Mouse (Mus musculus) adrenal gland, postnatal 36 days (tissue): ENCODE measurements around the gene Gm10491. TPM values are rescaled to one million over a fixed set of nuclear protein-coding genes. Genes with fewer than 3 reads are reported as not detected.
"Not testable (repeated sequence)": the region's sequence is repeated elsewhere in the genome, so short reads cannot be mapped to it uniquely, and the experiment has no call there.

Source experiments
- DNase-seq, 2 experiments: peaks; one replicate each; pipeline ENCODE4 v3.0.0; 2021; ENCODE audit warnings: mixed read lengths in 1 of 2
- long read RNA-seq, 2 experiments: library from polyadenylated mRNA; stranded (forward); transcript quantifications; one replicate each; pipeline ENCODE4 v2.0.0; 2021; ENCODE audit warnings: borderline sequencing depth in 2 of 2
- total RNA-seq, 2 experiments: library from RNA; stranded (reverse); gene quantifications; 2 replicates each; pipeline ENCODE4 v1.2.3; 2021

The Gm10491 gene
- total RNA-seq = not detected
- long read RNA-seq, experiment 1, partial matches to known transcripts = 0 of 1 reads
- long read RNA-seq, experiment 1, other reads (novel, unspliced or antisense) = 1 of 1 reads
- long read RNA-seq, experiment 2 = 0 reads

DNA sequence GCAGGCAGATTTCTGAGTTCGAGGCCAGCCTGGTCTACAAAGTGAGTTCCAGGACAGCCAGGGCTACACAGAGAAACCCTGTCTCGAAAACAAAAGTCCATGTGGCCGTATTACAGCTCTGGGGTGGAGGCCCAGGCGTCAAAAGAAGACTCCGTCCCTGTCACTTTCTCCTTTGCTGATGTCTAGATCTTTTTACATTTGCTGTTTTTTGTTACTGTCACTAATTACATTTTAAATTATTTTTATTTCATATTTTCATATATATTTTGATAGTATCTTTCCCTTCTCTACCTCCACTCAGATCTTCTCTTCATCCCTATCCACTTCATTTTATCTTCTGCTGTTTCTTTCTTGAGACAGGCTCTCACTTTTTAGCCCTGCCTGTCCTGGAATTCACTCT lies at the start of gene Gm10491:
Gm10491 (minus strand) TSS at position 101 of the 400 bp plus-strand sequence.
- no peak for DNase-seq

DNA sequence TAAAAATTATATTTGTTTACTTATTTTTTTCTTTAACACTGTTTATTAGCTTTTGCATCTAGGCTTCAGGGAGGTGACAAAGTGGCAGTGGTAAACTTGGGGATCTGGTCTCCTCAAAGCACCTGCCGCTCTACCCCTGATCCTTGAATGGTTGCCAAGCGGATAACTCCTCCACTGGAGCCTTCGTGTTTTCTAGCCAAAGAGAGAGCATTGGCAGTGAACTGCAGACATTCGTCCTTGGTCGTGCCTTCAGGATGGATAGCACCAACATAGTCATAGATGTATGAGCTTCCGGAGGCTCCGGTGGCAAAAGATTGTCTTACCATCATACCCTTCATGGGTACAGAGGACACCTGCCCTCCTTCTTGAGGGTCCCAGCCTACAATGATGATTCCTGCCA lies 42.5 kb upstream of the Gm10491 start:
- DNase-seq = peak; percentile 28 to 30

DNA sequence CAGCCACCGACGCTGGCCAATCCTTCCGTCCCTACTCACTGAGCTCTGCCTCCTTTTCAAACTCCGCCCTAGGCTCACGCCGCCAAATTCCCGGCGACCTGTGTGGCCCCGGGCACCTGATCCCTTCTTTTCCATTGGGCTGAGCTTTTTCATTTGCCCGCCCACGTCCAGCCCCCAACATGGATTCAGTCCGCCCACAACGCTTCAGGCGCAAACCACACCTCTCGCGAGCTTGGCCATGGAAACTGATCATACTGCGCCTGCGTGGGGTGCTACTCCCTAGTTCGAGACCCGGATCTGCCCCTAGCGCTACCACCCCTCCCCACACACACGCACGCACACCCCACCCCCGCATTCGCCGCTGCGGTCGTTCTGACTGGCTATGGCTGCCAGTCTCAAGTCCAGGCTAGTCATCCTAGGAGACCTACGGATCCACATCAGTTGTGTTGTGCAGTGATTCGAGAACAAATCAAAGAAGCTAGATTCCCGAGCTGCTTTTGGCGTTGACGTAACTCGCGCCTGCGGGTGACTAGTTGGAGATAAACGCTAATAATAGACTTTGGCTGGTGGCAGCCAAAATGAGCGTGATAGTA lies 40.4 kb upstream of the Gm10491 start:
- DNase-seq = peak; percentile 93

GRCm38 (mm10) chrX:7947108-7947899 lies 39.7 kb upstream of the Gm10491 start, which contains the start of gene Hdac6:
Gene Hdac6 (minus strand): TSS chrX:7947889.
- peak in 1 of 2 experiments; percentile 14 for DNase-seq

GRCm38 (mm10) chrX:7945618-7946017 lies 38.0 kb upstream of the Gm10491 start:
- DNase-seq = no peak

- no peak for DNase-seq
Observed at GRCm38 (mm10) chrX:7937667-7938066, 30.0 kb upstream of the Gm10491 start.

DNA sequence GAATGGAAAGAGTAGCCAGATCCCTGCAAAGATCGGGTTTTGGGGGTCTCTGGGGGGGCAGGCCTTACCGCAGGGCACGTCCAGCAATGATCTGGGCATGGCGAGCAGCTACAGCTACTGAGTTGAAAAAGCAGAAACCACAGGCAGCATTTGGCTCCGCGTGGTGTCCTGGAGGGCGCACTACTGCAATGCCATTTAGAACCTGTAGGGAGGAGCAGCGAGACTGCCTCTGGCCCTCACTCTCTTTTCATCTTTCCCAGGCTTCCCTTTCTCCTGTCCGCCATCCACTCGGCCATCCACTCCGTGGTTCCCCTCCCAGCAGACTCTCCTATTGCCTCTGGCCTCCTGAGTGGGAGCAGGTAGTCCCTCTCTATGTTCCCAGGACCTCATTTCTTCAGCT lies 29.2 kb upstream of the Gm10491 start:
- DNase-seq = no peak

DNA sequence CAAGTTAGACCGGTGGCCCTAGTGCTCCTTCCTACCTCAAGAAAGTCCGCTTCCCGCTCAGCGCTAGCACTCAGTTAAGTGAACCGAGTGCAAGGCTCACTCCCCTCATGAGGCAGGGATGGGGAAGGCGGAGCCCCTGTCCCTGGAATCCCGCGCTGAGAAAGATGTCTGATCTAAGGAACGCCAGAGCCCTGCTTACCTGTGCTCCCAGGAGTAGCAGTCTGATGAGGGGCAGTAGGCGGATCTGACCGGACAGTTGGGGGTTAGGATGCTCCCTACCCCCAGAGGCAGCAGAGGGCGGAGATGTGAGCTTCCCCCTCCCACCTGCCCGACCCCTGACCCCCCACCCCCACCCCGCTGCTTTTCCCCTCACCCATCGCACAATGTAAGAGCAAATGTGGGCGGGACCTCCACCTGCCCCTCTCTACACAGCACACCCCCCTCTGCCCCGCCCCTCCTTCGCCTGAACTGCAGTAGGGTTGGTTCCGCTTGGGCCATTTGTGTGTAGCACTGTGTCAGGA lies 20.7 kb upstream of the Gm10491 start, which contains the start of gene Eras:
Eras (minus strand) TSS at position 338 of the 521 bp plus-strand sequence.
- no peak for DNase-seq

DNA sequence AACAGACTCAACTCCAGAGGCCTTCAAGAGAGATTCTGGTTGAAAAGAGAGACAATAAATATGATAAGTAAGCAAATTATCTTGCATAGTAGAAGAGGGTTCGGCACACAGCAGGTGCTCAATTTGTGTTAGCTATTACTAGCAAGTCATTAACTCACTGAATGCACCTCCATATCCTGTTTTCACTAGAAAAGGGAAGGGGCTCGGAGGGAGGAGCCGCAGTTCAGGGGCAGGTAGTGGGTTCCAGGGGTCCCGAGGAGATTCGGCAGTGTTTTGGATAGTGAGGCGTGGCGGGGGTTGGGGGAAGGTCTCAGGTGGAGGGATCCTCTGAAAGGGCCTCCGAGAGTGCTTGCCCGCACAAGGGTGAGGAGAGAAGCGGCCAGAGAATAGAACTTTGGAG lies 19.5 kb upstream of the Gm10491 start:
- DNase-seq = no peak

GRCm38 (mm10) chrX:7926266-7926665 lies 18.6 kb upstream of the Gm10491 start:
- DNase-seq = no peak

DNA sequence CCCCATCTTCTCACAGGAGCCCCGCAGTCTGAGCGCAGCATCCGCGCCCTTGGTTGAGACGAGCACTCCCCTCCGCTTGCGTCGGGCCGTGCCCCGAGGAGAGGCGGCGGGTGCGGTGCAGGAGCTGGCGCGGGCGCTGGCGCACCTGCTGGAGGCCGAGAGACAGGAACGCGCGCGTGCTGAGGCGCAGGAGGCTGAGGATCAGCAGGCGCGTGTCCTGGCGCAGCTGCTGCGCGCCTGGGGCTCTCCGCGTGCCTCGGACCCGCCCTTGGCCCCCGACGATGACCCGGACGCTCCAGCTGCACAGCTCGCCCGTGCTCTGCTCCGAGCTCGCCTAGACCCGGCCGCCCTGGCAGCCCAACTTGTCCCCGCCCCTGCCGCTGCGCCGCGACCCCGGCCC lies 14.4 kb upstream of the Gm10491 start:
- peak in 1 of 2 experiments; percentile 19 for DNase-seq

DNA sequence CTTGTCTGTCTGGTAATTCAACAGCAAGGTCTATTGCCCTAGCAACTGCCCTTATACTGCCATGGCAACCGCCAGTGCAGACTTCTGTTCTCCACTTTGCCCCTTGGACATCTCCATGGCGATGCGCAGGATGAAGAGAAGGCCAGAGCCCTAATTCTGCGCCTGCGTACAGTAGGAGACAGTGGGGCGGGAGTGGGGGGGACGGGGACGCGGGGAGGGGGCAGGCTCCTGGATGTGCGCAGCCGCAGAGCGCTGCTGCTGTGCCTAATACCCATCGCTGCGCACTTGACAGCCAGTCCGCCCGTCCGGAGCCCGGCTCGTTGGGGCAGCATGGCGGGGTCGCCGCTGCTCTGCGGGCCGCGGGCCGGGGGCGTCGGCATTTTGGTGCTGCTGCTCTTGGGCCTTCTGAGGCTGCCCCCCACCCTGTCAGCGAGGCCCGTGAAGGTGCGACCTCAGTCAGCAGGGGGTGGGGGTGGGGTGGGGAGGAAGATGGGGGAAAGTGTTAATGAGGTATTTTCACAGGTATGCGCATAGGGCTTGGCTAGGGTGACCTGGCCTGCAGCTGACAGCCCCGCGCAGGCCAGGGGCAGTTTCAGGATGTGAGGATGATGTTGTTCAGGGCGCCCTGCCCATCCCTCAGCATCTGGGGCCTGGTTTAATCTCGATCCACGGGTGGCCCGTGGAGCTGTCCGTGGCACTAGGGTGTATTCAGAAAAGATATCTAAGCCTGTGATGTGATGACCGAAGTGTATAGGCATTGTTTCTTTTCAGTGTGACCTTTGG lies 12.2 kb upstream of the Gm10491 start, which contains the start of gene Pcsk1n:
Pcsk1n (plus strand) TSS at position 222 of the 783 bp plus-strand sequence.
- DNase-seq = peak in 1 of 2 experiments; percentile 17

DNA sequence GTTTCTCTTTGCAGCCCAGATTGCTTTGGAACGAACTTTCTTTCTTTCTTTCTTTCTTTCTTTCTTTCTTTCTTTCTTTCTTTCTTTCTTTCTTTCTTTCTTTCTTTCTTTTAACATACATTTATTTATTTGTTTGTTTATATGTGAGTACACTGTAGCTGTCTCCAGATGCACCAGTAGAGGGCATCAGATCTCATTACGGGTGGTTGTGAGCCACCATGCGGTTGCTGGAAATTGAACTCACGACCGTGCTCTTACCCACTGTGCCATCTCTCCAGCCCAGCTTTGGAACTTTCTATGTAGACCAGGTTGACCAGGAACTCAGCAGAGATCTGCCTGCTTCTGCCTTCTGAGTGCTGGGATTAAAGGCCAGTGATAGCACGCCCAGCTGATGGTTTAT lies 10.3 kb upstream of the Gm10491 start:
- DNase-seq = not testable (repeated sequence)

GRCm38 (mm10) chrX:7915669-7916068 lies 8.0 kb upstream of the Gm10491 start:
- peak; percentile 44 to 46 for DNase-seq

GRCm38 (mm10) chrX:7910473-7910872 lies 2.8 kb upstream of the Gm10491 start:
- peak in 1 of 2 experiments; percentile 29 for DNase-seq

DNA sequence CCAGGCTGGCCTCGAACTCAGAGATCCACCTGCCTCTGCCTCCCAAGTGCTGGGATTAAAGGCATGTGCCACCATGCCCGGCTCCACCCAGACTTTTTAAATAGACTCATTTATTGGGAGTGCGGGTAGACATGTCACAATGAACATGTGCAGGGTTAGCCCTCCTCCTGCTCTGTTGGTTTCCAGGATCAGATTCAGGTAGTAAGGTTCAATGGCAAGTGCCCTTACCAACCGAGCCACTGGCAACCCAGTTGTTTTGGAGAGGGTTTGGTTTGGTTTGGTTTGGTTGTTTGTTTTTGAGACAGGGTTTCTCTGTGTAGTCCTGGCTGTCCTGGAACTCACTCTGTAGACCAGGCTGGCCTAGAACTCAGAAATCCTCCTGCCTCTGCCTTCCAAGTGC lies 1.6 kb upstream of the Gm10491 start, which contains the start of gene Gm10490:
Gm10490 (plus strand) TSS at position 301 of the 400 bp plus-strand sequence.
- DNase-seq = not testable (repeated sequence)

GRCm38 (mm10) chrX:7904441-7904840 lies 3.2 kb downstream of the Gm10491 start:
- peak in 1 of 2 experiments; percentile 18 for DNase-seq

- peak; percentile 88 to 89 for DNase-seq
Observed at GRCm38 (mm10) chrX:7898880-7899874, 8.5 kb downstream of the Gm10491 start, which contains the start of the genes Pqbp1 and Timm17b. Gene Pqbp1 (minus strand): TSS chrX:7899269. Gene Timm17b (plus strand): TSS chrX:7899357.

DNA sequence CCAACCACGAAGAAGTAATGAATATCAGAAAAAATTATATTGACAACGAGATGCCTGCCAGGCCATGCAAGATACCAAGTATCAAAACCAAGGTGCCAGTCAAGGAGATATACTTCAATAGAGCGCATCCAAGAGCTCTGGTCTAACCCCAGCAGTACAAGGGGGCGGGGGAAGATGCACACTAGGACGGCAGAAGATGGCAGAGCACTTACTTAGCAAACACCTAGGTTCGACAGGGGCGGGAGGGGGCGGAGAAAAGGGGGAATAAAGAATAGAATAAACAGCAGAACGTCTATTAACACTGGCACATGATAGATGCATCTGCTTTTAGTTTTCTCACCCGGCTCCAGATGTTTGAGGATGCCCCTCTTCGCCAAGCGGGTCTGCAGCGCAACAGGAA lies 9.4 kb downstream of the Gm10491 start:
- DNase-seq = no peak

- peak; percentile 88 for DNase-seq
Observed at GRCm38 (mm10) chrX:7883841-7884567, 23.6 kb downstream of the Gm10491 start, which contains the start of gene Slc35a2. Gene Slc35a2 (plus strand): TSS chrX:7884028.
